Mouse (Mus musculus) forebrain, embryonic 12.5 days (tissue): ENCODE measurements around the gene Arhgef2. TPM values are rescaled to one million over a fixed set of nuclear protein-coding genes. Genes with fewer than 3 reads are reported as not detected.

ENCODE experiments used
- ATAC-seq: fragments of 200-750 bp; cut with Nextera tagmentation; 2 replicates; pipeline ENCODE4 v1.8.0; 2017; ENCODE audit warnings: moderate TSS enrichment; ENCODE audit not compliant: low FRiP score
- H3K27ac ChIP-seq: fragments of 300-500 bp; sonication (generic); 2 replicates; pipeline ENCODE4 v1.5.1; 2016; ENCODE audit warnings: mild to moderate bottlenecking
- H3K27me3 ChIP-seq: fragments of 300-500 bp; sonication (generic); 2 replicates; pipeline ENCODE4 v1.6.1; 2016; ENCODE audit warnings: mild to moderate bottlenecking
- H3K36me3 ChIP-seq: fragments of 300-500 bp; sonication (generic); replicated peaks from 2 replicates; pipeline ENCODE4 v1.6.1; 2016; ENCODE audit warnings: mild to moderate bottlenecking
- H3K4me1 ChIP-seq: fragments of 300-500 bp; sonication (generic); 2 replicates; pipeline ENCODE4 v1.6.1; 2016
- H3K4me2 ChIP-seq: fragments of 300-500 bp; sonication (generic); 2 replicates; pipeline ENCODE4 v1.6.1; 2016; ENCODE audit warnings: mild to moderate bottlenecking, moderate library complexity
- H3K4me3 ChIP-seq: fragments of 300-500 bp; sonication (generic); replicated peaks from 2 replicates; pipeline ENCODE4 v1.5.1; 2016; ENCODE audit warnings: mild to moderate bottlenecking
- H3K9ac ChIP-seq: fragments of 300-500 bp; sonication (generic); 2 replicates; pipeline ENCODE4 v1.6.1; 2016; ENCODE audit warnings: mild to moderate bottlenecking
- H3K9me3 ChIP-seq: fragments of 300-500 bp; sonication (generic); 2 replicates; pipeline ENCODE4 v1.6.1; 2016
- WGBS: fragments of 180-500 bp; shearing (Covaris S2); methylation state at CpG from one replicate; pipeline ENCODE4 v1.1.7; 2016; 5-methylcytosine and 5-hydroxymethylcytosine counted together
- polyA plus RNA-seq: library from polyadenylated mRNA; unstranded; fragments of >200 nt; fragmentation: Nextera tagmentation; extraction: Ambion mirVana; gene quantifications from 2 replicates; pipeline ENCODE4 v1.2.1, GENCODE M21; 2016

Gene Arhgef2
- polyA plus RNA-seq, 1 experiment from 2014 or later, result 147 TPM

DNA sequence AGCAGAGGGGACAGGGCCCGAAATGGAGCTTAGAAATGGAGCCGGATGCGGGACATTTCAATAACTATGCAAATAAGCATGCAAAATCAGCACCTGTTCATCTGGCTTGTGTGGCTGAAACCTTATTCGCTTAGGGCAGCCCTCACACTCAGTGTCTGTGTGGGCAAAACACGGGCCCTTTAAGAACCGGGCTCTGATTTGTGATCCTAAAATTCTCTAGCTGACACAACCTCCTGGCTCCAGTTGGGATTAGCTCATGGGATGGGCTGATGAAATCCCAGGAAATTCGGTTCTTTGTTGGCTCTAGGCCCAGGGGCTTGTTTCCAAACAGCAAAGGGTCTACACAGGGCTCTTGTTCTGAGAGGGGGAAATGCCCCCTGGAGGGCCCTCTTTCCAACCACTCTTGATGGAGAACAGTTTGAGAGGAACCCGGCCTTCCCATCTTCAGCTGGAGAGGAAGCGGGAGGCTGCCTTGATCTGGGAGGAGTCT lies 10.2 kb downstream of the Arhgef2 start:
- H3K4me2 ChIP-seq, result no peak overlapping the region
- ATAC-seq, result no peak
- H3K27ac ChIP-seq, result no peak overlapping the region
- no peaks in the 10 kb centered on the region for H3K36me3 ChIP-seq
- no peak overlapping the region for H3K9ac ChIP-seq
- 46% methylated on average over 9 of the region's 9 CpGs for WGBS
- H3K4me3 ChIP-seq, result no peak overlapping the region
- no peaks in the 10 kb centered on the region for H3K27me3 ChIP-seq
- no peaks in the 10 kb centered on the region for H3K9me3 ChIP-seq
- H3K4me1 ChIP-seq, result peaks cover 20% of the 10 kb centered on the region

DNA sequence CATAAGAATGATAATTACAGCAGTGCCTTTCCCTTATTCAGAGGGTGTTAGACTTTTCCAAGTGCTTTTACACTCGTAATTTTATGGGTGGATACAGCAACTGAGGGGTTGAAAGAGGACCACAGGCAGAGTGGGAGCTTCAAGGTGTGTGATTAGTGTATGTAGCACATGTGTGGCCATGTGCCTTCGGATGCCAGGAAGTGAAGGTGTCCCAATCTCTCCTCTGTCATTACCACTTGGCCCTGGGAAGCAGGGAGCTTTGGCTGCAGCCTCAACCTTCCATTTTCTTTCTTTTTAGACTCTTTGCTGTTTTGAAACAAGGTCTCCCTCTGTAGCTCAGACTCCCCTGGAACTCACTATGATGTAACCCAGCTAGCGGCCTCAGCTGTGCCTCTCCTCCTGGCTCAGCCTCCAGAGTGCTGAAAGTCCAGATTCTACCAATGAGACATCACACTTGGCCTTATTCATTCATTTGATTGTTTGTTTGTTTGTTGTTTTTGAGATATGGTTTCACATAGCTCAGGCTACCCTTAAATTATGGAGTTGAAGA lies 11.3 kb downstream of the Arhgef2 start:
- WGBS, result 81% methylated on average over 3 of the region's 3 CpGs
- Histone ChIP-seq H3K27ac (no peak overlapping the region), H3K36me3 (no peaks in the 10 kb centered on the region), H3K27me3 (no peaks in the 10 kb centered on the region), H3K9me3 (no peaks in the 10 kb centered on the region), H3K4me1 (peaks cover 20% of the 10 kb centered on the region), H3K9ac (no peak overlapping the region), H3K4me3 (no peak overlapping the region), H3K4me2 (no peak overlapping the region)
- no peak for ATAC-seq

DNA sequence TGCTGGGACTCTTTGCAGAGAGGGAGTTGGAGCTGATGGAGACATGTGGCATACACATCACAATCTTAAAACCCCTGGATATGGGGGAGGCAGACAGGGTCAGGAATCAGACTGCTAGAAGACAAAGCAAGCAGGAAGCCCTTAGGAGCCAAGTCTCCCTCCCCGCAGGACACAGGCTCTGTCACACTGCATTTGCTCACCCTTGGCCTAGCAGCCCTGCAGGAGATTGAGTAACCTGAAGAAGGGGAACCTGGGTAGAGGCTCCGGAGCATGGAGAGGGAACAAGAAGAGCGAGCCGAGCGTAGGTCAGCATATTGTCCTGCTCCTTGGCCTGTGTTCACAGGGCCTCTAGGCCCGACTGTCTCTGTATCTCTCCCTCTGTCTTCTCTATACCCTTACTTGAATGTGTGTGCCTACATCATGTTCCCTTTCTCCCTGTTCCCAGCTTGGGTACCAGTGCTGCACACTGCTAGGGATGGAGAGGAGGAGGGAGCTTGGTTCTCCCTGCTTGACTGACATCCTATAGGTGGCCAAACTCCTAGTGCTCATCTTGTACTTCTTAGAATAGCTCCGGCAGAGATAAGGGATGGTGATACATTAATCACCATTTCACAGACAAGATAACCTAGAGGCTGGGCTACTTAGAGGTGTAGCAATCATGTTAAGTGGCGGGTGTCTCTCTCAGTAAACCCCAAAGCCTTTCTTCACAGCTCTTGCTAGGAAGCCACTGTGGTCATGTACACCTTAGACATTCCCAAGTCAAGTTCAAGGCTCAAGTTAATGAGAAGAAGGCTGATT lies 12.5 kb downstream of the Arhgef2 start:
- 77% methylated on average over 8 of the region's 8 CpGs for WGBS
- H3K4me1 ChIP-seq, result peaks cover 20% of the 10 kb centered on the region
- H3K27me3 ChIP-seq, result no peaks in the 10 kb centered on the region
- no peaks in the 10 kb centered on the region for H3K36me3 ChIP-seq
- no peak overlapping the region for H3K9ac ChIP-seq
- H3K9me3 ChIP-seq, result no peaks in the 10 kb centered on the region
- no peak overlapping the region for H3K4me3 ChIP-seq
- no peak for ATAC-seq
- H3K4me2 ChIP-seq, result no peak overlapping the region
- no peak overlapping the region for H3K27ac ChIP-seq

DNA sequence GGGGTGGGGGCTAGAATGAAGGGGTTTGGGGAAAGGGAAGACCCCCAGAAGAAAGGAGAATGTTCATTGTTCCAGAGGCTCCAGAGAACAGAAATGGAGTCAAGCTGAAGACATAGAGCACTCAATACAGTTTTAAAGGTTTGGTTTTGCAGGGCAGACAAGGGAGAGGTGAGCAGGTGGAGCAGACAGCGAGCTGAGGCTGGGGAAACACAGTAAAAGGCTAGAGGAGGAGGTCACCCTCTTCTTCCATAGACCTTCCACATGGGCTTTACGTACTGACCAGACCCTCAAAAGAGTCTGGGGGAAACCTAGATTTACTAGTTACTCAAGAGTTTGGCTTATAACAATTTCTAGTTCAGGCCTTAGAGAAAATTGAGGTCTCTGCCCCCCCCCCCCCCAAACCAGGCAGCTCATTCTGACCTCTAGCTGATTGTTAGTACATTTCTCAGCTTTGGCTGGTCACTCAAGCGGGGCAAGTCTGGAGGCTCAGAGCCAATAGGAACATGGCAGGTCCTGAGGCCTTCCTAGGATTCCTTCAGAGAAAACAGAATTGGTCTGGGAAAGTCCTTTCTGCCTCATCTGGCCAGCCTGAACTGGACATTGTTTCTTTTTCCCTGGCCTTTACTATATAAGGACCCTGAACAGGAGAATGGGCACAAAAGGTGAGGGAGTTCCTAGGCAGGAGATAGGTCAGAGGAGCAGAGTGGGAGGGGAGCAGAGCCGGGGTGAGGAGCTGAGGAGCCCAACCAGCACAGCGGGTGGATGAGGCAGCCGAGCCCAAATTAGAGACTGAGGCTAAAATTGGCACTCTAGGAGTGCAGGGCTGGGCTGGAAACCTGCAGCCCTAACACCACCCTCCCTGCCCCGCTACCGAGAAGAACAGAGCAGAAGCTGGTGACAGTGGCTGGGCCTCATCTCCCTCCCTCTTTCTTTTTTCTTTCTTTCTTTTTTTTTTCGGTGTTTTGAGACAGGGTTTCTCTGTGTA lies 13.6 kb downstream of the Arhgef2 start:
- Histone ChIP-seq H3K27me3 (no peaks in the 10 kb centered on the region), H3K4me1 (peaks cover 30% of the 10 kb centered on the region), H3K27ac (no peak overlapping the region), H3K9me3 (no peaks in the 10 kb centered on the region), H3K4me2 (no peak overlapping the region), H3K9ac (no peak overlapping the region), H3K4me3 (no peak overlapping the region), H3K36me3 (no peaks in the 10 kb centered on the region)
- ATAC-seq, result no peak
- 43% methylated on average over 9 of the region's 9 CpGs for WGBS

DNA sequence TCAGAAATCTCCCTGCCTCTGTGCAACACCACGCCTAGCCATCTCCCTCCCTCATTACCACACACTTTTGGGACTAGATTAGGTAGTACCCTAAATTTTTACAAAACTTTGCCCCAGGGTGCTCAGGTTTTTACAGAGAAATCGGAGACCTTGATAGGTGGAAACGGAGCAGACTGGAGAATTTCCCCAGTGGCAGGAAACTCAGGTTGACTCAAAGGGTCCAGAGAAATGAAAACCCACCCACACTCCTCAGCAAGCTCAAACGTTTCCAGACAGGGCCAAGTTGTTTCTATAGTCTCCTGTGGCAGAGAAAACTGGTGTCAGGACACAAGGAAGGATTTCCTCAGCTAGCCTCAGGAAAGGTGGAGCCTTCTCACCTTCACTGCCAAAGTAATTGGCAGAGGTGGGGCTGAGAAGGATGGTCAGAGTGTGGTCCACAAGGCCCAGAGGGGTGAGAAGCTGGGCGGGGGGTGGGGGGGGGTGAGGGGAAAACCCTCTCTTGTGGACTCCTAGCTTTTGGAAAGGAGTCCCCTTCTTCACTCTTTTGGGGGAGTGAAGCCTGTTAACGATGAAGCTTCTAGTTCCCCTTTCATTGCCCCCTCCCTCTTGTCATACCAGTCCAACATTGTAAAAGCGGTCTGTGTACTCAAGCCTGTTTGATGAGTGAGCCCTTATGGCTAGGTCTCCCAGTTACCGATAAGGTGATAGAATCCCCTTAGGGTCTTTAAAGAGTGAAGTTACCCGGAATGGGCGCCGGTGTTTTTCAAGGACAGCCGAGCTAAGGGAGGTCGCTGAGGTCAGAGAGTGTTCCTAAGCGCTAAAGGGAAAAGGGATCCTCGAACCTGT lies 14.6 kb downstream of the Arhgef2 start:
- no peak for ATAC-seq

DNA sequence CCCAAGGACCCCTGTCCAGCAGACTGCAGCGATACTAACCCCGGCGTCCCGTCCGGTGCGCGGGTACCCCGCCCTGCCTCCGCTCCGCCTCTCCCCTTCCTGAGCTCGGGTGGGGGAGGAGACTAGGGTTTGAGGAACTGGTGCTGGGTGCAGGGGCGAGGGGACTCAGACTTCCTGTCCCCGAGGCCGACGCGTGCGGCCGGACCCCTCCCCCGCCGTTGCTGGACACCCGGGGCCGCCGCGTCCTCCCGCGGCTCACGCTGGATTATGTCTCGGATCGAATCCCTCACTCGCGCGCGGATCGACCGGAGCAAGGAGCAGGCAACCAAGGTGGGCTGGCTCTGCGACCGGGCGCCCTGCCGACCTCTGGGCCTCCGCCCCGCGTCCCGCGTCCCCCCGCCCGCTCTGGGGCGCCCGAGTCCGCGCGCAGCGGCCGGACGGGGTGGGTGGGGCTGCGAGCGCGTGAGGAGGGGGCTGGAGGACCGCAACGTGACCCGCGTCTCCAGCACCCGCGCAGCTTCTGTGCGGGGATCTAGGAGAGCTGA lies 15.3 kb downstream of the Arhgef2 start:
- peak; percentile 76 for ATAC-seq
- H3K27ac ChIP-seq, result peak overlapping the region; percentile 98
- peaks cover 13% of the 10 kb centered on the region; the same call in 1 of the 2 replicates for H3K36me3 ChIP-seq
- no peaks in the 10 kb centered on the region for H3K9me3 ChIP-seq
- no peaks in the 10 kb centered on the region for H3K27me3 ChIP-seq
- peak overlapping the region; percentile 91 for H3K4me2 ChIP-seq
- H3K4me1 ChIP-seq, result peaks cover 39% of the 10 kb centered on the region
- H3K4me3 ChIP-seq, result peak overlapping the region; percentile 90
- peak overlapping the region; percentile 99 for H3K9ac ChIP-seq
- WGBS, result under 1% methylated on average over 64 of the region's 64 CpGs

More for the DNA sequence above, 14.6 kb downstream of the Arhgef2 start:
- Histone ChIP-seq H3K4me2 (peak overlapping the region; percentile 91), H3K9me3 (no peaks in the 10 kb centered on the region), H3K27ac (peak overlapping the region; percentile 98), H3K27me3 (no peaks in the 10 kb centered on the region), H3K4me1 (peaks cover 39% of the 10 kb centered on the region), H3K36me3 (0 out of 2 replicates have a peak, but pooled peaks cover 7% of the 10 kb centered on the region), H3K4me3 (peak overlapping the region; percentile 90), H3K9ac (peak overlapping the region; percentile 99)
- 16% methylated on average over 15 of the region's 15 CpGs for WGBS

DNA sequence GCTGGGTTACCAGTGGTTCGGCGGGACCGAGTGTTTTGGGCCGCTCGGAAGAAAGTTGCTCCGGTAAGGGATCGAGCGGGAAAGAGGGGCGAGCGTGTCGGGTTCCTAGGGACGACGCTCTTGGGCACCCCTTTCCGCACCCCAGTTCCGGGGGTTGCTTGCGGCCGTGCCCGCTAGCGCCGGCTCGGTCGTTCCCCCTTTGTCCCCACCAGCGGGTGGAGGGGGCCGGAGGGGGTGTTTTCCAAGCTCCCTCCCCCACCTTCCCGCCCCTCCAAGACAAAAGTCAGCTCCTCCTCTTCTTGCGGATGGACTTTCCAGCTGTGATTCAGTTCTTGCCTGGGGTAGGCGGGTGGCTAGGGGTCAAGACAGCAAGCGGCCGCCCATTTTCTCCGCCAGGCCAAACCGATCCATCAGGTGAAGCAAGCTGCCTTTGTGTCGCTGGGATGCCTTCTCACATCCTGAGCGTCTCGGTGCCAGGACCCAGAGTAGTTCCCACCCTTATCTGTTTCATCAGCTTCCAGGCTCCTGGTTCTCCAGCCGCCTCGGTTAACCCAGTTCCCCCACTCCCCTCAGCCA lies 15.9 kb downstream of the Arhgef2 start:
- Histone ChIP-seq H3K4me3 (peak overlapping the region; percentile 90), H3K9me3 (no peaks in the 10 kb centered on the region), H3K27me3 (no peaks in the 10 kb centered on the region), H3K4me2 (peak overlapping the region; percentile 91), H3K27ac (peak overlapping the region; percentile 98), H3K4me1 (peaks cover 41% of the 10 kb centered on the region), H3K9ac (peak overlapping the region; percentile 99), H3K36me3 (peaks cover 17% of the 10 kb centered on the region; the same call in 1 of the 2 replicates)
- ATAC-seq, result peak; percentile 31
- WGBS, result under 1% methylated on average over 35 of the region's 36 CpGs

DNA sequence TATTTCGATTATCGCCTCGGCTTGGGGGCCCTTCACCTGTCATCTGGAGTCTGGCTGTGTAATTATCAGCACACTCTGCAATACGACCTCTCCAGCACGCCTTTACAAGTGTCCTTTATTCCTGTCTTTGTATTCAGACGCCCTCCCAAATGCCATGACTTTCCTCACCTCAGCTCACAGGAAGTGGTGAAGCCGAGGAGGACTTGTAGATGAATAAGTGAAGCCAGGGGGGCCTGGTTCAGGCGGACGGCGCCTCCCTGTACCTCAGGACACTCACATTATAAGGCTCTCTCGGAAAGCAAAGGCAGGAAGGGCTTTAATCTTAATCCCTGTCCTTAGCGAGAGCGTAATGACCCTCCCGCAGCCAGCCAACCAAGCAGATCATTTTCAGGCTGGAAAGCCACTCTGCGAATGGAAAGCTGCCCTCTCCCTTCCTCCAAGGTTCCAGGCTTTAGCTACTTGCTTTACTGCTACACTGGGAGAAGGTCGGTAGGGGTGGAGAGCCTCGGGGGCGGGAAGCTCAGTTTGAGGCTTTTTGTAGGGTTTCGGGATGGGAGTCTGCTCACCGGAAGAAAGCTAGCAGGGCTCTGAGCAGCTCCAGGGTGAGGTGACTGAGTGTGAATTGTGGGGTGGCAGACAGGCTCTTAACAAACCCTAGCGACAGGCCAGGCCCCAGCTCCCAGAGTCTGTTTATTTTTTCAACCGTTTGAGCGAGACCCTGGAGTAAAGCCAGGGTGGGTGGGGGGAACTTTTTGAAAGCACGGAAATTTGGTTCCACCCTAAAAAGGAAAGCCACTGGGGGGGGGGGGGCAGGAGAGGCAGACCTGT lies 16.6 kb downstream of the Arhgef2 start:
- H3K9me3 ChIP-seq, result no peaks in the 10 kb centered on the region
- peak overlapping the region; percentile 98 for H3K27ac ChIP-seq
- ATAC-seq, result 0 out of 2 replicates have a peak, but pooled peaks have one; percentile 1
- peak overlapping the region; percentile 91 for H3K4me2 ChIP-seq
- H3K27me3 ChIP-seq, result no peaks in the 10 kb centered on the region
- peak overlapping the region; percentile 90 for H3K4me3 ChIP-seq
- H3K9ac ChIP-seq, result peak overlapping the region; percentile 99
- 1% methylated on average over 24 of the region's 24 CpGs for WGBS
- H3K4me1 ChIP-seq, result peaks cover 47% of the 10 kb centered on the region
- H3K36me3 ChIP-seq, result peaks cover 17% of the 10 kb centered on the region; the same call in 1 of the 2 replicates

DNA sequence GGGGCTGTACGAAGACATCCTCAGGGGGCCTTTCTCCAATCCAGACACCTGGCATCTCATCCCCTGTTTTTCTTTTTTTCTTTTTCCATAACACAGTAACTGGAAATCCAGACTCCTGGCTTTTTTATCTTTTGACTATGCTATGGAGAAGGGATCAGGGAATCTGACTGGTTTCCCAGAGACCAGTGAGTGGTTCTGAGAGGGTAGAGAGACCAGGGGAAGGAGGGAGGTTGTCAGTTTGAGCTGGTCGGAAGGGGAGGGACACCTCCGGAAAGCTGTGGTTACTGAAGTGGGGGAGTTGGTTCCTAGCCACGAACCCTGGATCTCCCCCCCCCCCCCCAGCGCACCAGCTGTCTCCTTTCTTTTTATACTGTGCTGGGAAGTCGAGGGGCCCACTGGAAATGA lies 17.2 kb downstream of the Arhgef2 start:
- Histone ChIP-seq H3K36me3 (peaks cover 17% of the 10 kb centered on the region; the same call in 1 of the 2 replicates), H3K4me3 (peak overlapping the region; percentile 90), H3K9me3 (no peaks in the 10 kb centered on the region), H3K4me1 (peaks cover 50% of the 10 kb centered on the region), H3K27ac (peak overlapping the region; percentile 98), H3K9ac (peak overlapping the region; percentile 99), H3K4me2 (peak overlapping the region; percentile 91), H3K27me3 (no peaks in the 10 kb centered on the region)
- 0% methylated on average over 5 of the region's 6 CpGs for WGBS
- peak; percentile 45; the same call in 1 of the 2 replicates for ATAC-seq
